Mouse (Mus musculus) spleen, adult 2 months (tissue): ENCODE results near the gene Exoc2. TPM values are rescaled to one million over a fixed set of nuclear protein-coding genes. Genes with fewer than 3 reads are reported as not detected.

Experiments
- DNase-seq, 2 experiments: peaks; one replicate each; pipeline versions ENCODE4 v3.0.0 to v3.0.0-alpha.2; 2012 to 2021; ENCODE audit warnings: low spot score in 2 of 2, low read depth in 1 of 2
- H3K27ac ChIP-seq: fragments of 200-500 bp; 2 replicates; pipeline ENCODE4 v1.5.1; 2012; ENCODE audit warnings: low read length, inconsistent platforms; ENCODE audit not compliant: insufficient read depth
- H3K27me3 ChIP-seq: fragments of 200-500 bp; 2 replicates; pipeline ENCODE4 v1.6.1; 2012; ENCODE audit warnings: mild to moderate bottlenecking, moderate library complexity, low read length, inconsistent platforms; ENCODE audit not compliant: control insufficient read depth, insufficient read depth
- H3K36me3 ChIP-seq: fragments of 200-500 bp; 2 replicates; pipeline ENCODE4 v1.6.1; 2012; ENCODE audit warnings: mild to moderate bottlenecking, low read length, inconsistent platforms; ENCODE audit not compliant: control insufficient read depth, insufficient read depth
- H3K4me1 ChIP-seq: fragments of 200-500 bp; 2 replicates; pipeline ENCODE4 v1.6.1; 2011; ENCODE audit warnings: inconsistent platforms; ENCODE audit not compliant: control insufficient read depth, insufficient read depth, insufficient read length
- H3K4me3 ChIP-seq: fragments of 200-500 bp; 2 replicates; pipeline ENCODE4 v1.5.1; 2011; ENCODE audit warnings: mild to moderate bottlenecking, inconsistent platforms; ENCODE audit not compliant: insufficient read depth, insufficient read length; ENCODE audit errors: extremely low read depth
- CTCF ChIP-seq: fragments of 200-500 bp; IDR thresholded peaks from 2 replicates; pipeline ENCODE4 v1.5.1; 2011; ENCODE audit warnings: mild to moderate bottlenecking, inconsistent platforms; ENCODE audit not compliant: insufficient read depth, insufficient read length, insufficient replicate concordance; ENCODE audit errors: extremely low read depth
- POLR2A ChIP-seq: fragments of 200-500 bp; IDR thresholded peaks from 2 replicates; pipeline ENCODE4 v1.6.1; 2011; ENCODE audit warnings: low read depth, low read length, inconsistent platforms
- WGBS: fragments of 180-500 bp; shearing (Covaris S2); methylation state at CpG from one replicate; pipeline ENCODE4 v1.1.7; 2018; 5-methylcytosine and 5-hydroxymethylcytosine counted together
- polyA plus RNA-seq: library from polyadenylated mRNA; depleted of rRNA; stranded (reverse); fragments of >200 nt; gene quantifications from 2 replicates; pipeline ENCODE4 v1.2.3, GENCODE M21; 2012; rRNA removed

Exoc2 gene
- polyA plus RNA-seq: 7.6 and 8.1 TPM in 2 replicates

GRCm38 (mm10) chr13:30973501-30974246 lies at the start of gene Exoc2, which contains the start of gene Gm5447:
TSS of gene Exoc2 (minus strand) at chr13:30974093.
TSS of gene Gm5447 (plus strand) at chr13:30974204.
- peaks cover 6% of the 10 kb centered on the region for H3K4me1 ChIP-seq
- TF ChIP-seq CTCF (no peak), POLR2A (peak; percentile 75)
- H3K27me3 ChIP-seq: no peaks in the 10 kb centered on the region
- H3K4me3 ChIP-seq: peak within 1 kb of the TSS; percentile 91
- peak within 1 kb of the TSS; percentile 90 for H3K27ac ChIP-seq
- no peaks in the 10 kb centered on the region for H3K36me3 ChIP-seq
- DNase-seq: peak; percentile 49 to 76
- WGBS: 1% methylated on average over 52 of the region's 54 CpGs

- no peak for TF ChIP-seq POLR2A
- no peak for TF ChIP-seq CTCF
- Histone ChIP-seq H3K4me1 (no peaks in the 10 kb centered on the region), H3K27ac (no peak overlapping the region), H3K27me3 (no peaks in the 10 kb centered on the region), H3K4me3 (no peak overlapping the region), H3K36me3 (no peaks in the 10 kb centered on the region)
- DNase-seq: no peak
- 73% methylated on average over 3 of the region's 3 CpGs for WGBS
Observed at GRCm38 (mm10) chr13:31023664-31024063, 49.8 kb upstream of the Exoc2 start.

GRCm38 (mm10) chr13:31021927-31022326 lies 48.0 kb upstream of the Exoc2 start:
- Histone ChIP-seq H3K27me3 (no peaks in the 10 kb centered on the region), H3K27ac (no peak overlapping the region), H3K36me3 (no peaks in the 10 kb centered on the region), H3K4me1 (no peaks in the 10 kb centered on the region), H3K4me3 (no peak overlapping the region)
- 82% methylated on average over 6 of the region's 6 CpGs for WGBS
- DNase-seq: no peak
- TF ChIP-seq POLR2A (no peak), CTCF (no peak)

GRCm38 (mm10) chr13:31021514-31021913 lies 47.6 kb upstream of the Exoc2 start:
- Histone ChIP-seq H3K27me3 (no peaks in the 10 kb centered on the region), H3K4me1 (no peaks in the 10 kb centered on the region), H3K27ac (no peak overlapping the region), H3K4me3 (no peak overlapping the region), H3K36me3 (no peaks in the 10 kb centered on the region)
- WGBS: 65% methylated on average over 4 of the region's 4 CpGs
- TF ChIP-seq POLR2A: no peak
- DNase-seq: no peak

- WGBS: 72% methylated on average over 3 of the region's 3 CpGs
Observed at GRCm38 (mm10) chr13:31017545-31017944, 43.7 kb upstream of the Exoc2 start.

GRCm38 (mm10) chr13:31004995-31005394 lies 31.1 kb upstream of the Exoc2 start:
- no peak overlapping the region for H3K27ac ChIP-seq
- no peak for DNase-seq
- TF ChIP-seq CTCF (no peak), POLR2A (no peak)
- H3K36me3 ChIP-seq: no peaks in the 10 kb centered on the region
- no peaks in the 10 kb centered on the region for H3K4me1 ChIP-seq
- WGBS: 67% methylated on average over 4 of the region's 4 CpGs
- H3K27me3 ChIP-seq: no peaks in the 10 kb centered on the region
- no peak overlapping the region for H3K4me3 ChIP-seq

More at GRCm38 (mm10) chr13:31017545-31017944, 43.7 kb upstream of the Exoc2 start:
- H3K4me3 ChIP-seq: no peak overlapping the region
- no peak for DNase-seq
- TF ChIP-seq POLR2A (no peak), CTCF (no peak)
- H3K36me3 ChIP-seq: no peaks in the 10 kb centered on the region
- no peaks in the 10 kb centered on the region for H3K4me1 ChIP-seq
- H3K27me3 ChIP-seq: no peaks in the 10 kb centered on the region
- H3K27ac ChIP-seq: no peak overlapping the region

GRCm38 (mm10) chr13:31004458-31004857 lies 30.6 kb upstream of the Exoc2 start:
- no peak for DNase-seq
- 56% methylated on average over 12 of the region's 12 CpGs for WGBS
- H3K36me3 ChIP-seq: no peaks in the 10 kb centered on the region
- H3K27me3 ChIP-seq: no peaks in the 10 kb centered on the region
- no peak for TF ChIP-seq POLR2A
- no peak overlapping the region for H3K27ac ChIP-seq
- H3K4me1 ChIP-seq: no peaks in the 10 kb centered on the region
- no peak overlapping the region for H3K4me3 ChIP-seq
